Mouse (Mus musculus) liver, adult 2 months (tissue): ENCODE data around the gene Dcaf15. TPM values are rescaled to one million over a fixed set of nuclear protein-coding genes. Genes with fewer than 3 reads are reported as not detected.

ENCODE experiments used
- DNase-seq: peaks from one replicate; pipeline ENCODE4 v3.0.0-alpha.2; 2011; ENCODE audit warnings: low read depth, low spot score; ENCODE audit errors: extremely low read depth
- H3K27ac ChIP-seq: fragments of 200-500 bp; replicated peaks from 2 replicates; pipeline ENCODE4 v1.5.1; 2012; ENCODE audit warnings: low read depth, mild to moderate bottlenecking, control low read depth, inconsistent platforms, low read length; ENCODE audit not compliant: insufficient read depth
- H3K27me3 ChIP-seq: fragments of 200-500 bp; 2 replicates; pipeline ENCODE4 v1.6.1; 2012; ENCODE audit warnings: mild to moderate bottlenecking, moderate library complexity, low read length, inconsistent platforms; ENCODE audit not compliant: control insufficient read depth, insufficient read depth
- H3K36me3 ChIP-seq: fragments of 200-500 bp; 2 replicates; pipeline ENCODE4 v1.6.1; 2012; ENCODE audit warnings: low read length, inconsistent platforms; ENCODE audit not compliant: control insufficient read depth, insufficient read depth
- H3K4me1 ChIP-seq: fragments of 200-500 bp; 2 replicates; pipeline ENCODE4 v1.6.1; 2011; ENCODE audit warnings: low read length; ENCODE audit not compliant: control insufficient read depth, insufficient read depth
- H3K4me3 ChIP-seq: fragments of 200-500 bp; 2 replicates; pipeline ENCODE4 v1.5.1; 2011; ENCODE audit warnings: low read depth, mild to moderate bottlenecking, control low read depth, low read length, moderate library complexity; ENCODE audit not compliant: insufficient read depth
- H3K79me2 ChIP-seq: fragments of 200-500 bp; 2 replicates; pipeline ENCODE4 v1.6.1; 2012; ENCODE audit warnings: inconsistent platforms, mild to moderate bottlenecking, low read length, moderate library complexity; ENCODE audit not compliant: control insufficient read depth, insufficient read depth
- H3K9ac ChIP-seq: fragments of 200-500 bp; 2 replicates; pipeline ENCODE4 v1.6.1; 2012; ENCODE audit warnings: low read depth, mild to moderate bottlenecking, control low read depth, inconsistent platforms, low read length
- CTCF ChIP-seq: fragments of 200-500 bp; IDR thresholded peaks from 2 replicates; pipeline ENCODE4 v1.5.1; 2011; ENCODE audit warnings: low read depth, low read length, control low read depth
- POLR2A ChIP-seq: fragments of 200-500 bp; IDR thresholded peaks from 2 replicates; pipeline ENCODE4 v1.6.1; 2011; ENCODE audit warnings: low read length, control low read depth; ENCODE audit not compliant: insufficient read depth; ENCODE audit errors: extremely low read depth
- WGBS: fragments of 180-500 bp; shearing (Covaris S2); methylation state at CpG from one replicate; pipeline ENCODE4 v1.1.7; 2018; 5-methylcytosine and 5-hydroxymethylcytosine counted together
- polyA plus RNA-seq: library from polyadenylated mRNA; depleted of rRNA; stranded (reverse); fragments of >200 nt; gene quantifications from 2 replicates; pipeline ENCODE4 v1.2.3, GENCODE M21; 2012
- total RNA-seq: library from RNA; depleted of rRNA; stranded (reverse); fragments of >200 nt; gene quantifications from 2 replicates; pipeline ENCODE4 v1.2.3, GENCODE M21; 2014

Dcaf15 gene
- total and polyA plus RNA-seq, 2 experiments: 1.4 to 9.9 TPM

DNA sequence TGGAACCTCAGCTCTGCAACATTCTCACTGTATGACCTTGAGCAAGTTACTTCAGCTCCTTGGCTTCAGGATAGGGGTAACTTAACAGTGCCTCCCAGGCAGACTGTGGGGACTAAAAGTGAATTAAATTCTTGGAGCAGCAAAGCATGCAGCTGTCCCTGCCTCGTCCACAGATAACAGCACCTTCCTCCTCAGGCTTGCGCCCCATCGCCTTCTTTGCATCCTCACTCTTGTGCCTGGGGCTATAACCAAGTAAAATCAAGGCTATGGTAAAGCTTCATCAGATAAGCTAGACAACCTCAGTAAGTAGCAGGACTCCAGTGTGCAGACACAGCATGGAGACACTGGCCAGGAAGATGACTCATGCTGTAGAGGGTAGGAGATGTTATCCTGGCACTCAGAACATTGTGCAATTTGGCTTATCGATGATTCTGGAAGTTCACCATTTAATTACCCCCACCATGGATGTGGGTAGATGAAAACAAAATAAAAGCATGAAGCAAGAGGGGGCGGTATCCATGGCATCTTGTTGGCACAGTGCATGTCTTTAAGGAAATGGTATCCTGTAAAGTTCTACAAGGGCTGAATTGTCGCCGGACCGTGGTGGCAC, 40.2 kb upstream of the Dcaf15 start:
- peaks cover 16% of the 10 kb centered on the region for H3K36me3 ChIP-seq
- TF ChIP-seq POLR2A (no peak), CTCF (no peak)
- H3K27ac ChIP-seq: no peak overlapping the region
- no peaks in the 10 kb centered on the region for H3K79me2 ChIP-seq
- no peak overlapping the region for H3K9ac ChIP-seq
- 83% methylated on average over 8 of the region's 8 CpGs for WGBS
- H3K4me1 ChIP-seq: peaks cover 7% of the 10 kb centered on the region
- no peak overlapping the region for H3K4me3 ChIP-seq
- no peaks in the 10 kb centered on the region for H3K27me3 ChIP-seq
- DNase-seq: no peak

DNA sequence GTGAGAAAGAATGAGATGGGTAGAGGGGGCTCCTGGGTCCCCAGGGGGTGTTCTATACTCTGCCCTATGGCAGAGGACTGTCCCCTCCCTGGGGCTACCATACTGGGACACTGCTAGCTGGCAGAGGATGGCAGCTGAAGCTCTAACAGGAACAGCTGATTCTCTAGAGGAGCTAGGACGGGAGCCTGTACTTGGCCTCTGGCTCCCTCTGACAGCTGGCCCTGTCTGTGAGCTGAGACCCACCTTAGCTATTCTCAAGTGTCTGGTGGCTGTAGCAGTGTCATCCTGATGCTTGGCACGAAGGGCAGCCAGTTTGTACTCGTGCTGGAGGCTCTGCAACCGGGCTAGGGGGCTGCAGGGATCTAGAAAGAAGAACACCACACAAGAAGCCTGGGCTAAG, 36.3 kb upstream of the Dcaf15 start:
- no peak for DNase-seq
- Histone ChIP-seq H3K36me3 (peaks cover 23% of the 10 kb centered on the region), H3K27me3 (no peaks in the 10 kb centered on the region), H3K79me2 (no peaks in the 10 kb centered on the region), H3K4me1 (no peaks in the 10 kb centered on the region), H3K4me3 (no peak overlapping the region), H3K27ac (no peak overlapping the region), H3K9ac (no peak overlapping the region)
- no peak for TF ChIP-seq POLR2A
- TF ChIP-seq CTCF: no peak
- WGBS: 92% methylated on average over 4 of the region's 4 CpGs

DNA sequence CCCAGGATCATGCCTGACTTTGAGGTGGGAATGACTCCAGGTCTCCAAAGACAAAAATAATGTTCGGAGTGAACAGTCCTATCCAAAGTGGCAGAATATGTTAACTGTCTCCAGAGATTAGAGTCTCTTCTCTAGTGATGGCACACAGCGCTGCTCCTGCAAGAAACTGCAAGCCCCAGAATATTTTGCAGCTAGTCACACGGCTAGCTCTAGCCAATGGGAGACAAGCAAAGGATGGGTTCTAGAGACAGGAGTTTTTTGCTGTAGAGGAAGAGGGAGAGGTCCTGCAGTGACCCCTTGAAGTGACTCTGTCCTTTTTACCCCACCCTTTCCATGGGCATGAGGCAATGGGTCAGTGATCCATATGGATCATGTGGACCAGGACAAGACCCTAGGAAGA, 33.3 kb upstream of the Dcaf15 start:
- DNase-seq: no peak
- H3K4me1 ChIP-seq: no peaks in the 10 kb centered on the region
- H3K9ac ChIP-seq: no peak overlapping the region
- H3K27ac ChIP-seq: no peak overlapping the region
- no peaks in the 10 kb centered on the region for H3K79me2 ChIP-seq
- H3K36me3 ChIP-seq: peaks cover 24% of the 10 kb centered on the region
- no peaks in the 10 kb centered on the region for H3K27me3 ChIP-seq
- TF ChIP-seq POLR2A (no peak), CTCF (no peak)
- WGBS: 96% methylated on average over 3 of the region's 3 CpGs
- H3K4me3 ChIP-seq: no peak overlapping the region

DNA sequence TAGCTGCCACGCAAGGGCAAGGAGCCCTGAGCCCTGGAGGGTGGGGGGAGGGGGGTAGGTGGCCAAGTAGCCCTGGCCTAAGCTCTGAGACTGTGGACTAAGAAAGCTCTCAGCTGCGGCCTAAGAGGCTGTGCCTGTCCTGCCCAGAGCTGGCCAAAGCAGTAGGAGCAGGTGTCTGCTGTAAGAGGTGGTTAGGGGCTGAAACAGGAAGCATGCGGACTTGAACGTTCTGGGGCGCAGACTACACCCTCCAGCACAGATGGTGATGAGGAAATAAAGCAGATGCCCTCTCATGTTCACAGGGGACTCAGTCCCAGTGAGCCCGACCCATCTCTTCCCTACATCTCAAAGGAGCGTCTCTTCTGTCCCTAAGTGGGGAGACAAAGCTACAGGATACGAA, 27.7 kb upstream of the Dcaf15 start:
- Histone ChIP-seq H3K4me1 (no peaks in the 10 kb centered on the region), H3K79me2 (no peaks in the 10 kb centered on the region), H3K9ac (no peak overlapping the region), H3K4me3 (no peak overlapping the region), H3K36me3 (peaks cover 1% of the 10 kb centered on the region; the same call in 1 of the 2 replicates), H3K27me3 (no peaks in the 10 kb centered on the region), H3K27ac (no peak overlapping the region)
- DNase-seq: no peak
- TF ChIP-seq POLR2A (no peak), CTCF (no peak)
- 91% methylated on average over 8 of the region's 8 CpGs for WGBS

DNA sequence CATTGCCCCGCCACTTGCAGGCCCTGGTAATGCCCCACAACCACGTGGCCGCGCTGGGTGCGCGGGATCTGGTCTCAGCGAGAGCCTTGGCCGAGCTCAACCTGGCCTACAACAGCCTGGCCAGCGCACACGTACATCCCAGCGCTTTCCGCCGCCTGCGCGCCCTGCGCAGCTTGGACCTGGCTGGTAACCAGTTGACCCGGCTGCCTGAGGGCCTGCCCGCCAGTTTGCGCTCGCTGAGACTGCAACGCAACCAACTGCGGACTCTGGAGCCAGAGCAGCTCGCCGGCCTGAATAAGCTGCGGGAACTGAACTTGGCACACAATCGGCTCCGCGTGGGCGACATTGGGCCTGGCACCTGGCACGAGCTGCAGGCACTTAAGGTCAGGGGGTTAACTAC, 26.2 kb upstream of the Dcaf15 start:
- Histone ChIP-seq H3K4me3 (no peak overlapping the region), H3K9ac (no peak overlapping the region), H3K27me3 (no peaks in the 10 kb centered on the region), H3K79me2 (no peaks in the 10 kb centered on the region), H3K27ac (no peak overlapping the region), H3K4me1 (no peaks in the 10 kb centered on the region), H3K36me3 (peaks cover 1% of the 10 kb centered on the region; the same call in 1 of the 2 replicates)
- 19% methylated on average over 30 of the region's 30 CpGs for WGBS
- no peak for TF ChIP-seq POLR2A
- no peak for TF ChIP-seq CTCF
- DNase-seq: peak; percentile 59

DNA sequence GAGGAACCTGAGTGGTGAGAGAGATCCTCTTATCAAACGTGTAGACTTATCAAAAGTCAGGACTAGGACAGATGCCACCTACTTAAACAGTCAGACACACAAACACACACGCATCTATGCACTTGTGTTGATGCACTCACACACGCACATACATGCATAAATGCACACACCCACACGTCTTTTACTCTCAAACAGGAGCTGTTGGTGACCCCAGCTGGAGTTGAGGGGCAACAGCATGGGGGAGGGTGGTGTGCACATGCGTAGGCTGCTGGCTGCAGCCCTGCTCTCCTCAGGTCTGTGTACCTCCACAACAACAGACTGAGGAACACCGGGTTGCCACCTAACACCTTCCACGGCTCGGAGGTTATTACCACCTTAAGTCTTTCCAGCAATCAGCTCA, 23.7 kb upstream of the Dcaf15 start:
- TF ChIP-seq POLR2A: no peak
- TF ChIP-seq CTCF: no peak
- H3K4me1 ChIP-seq: no peaks in the 10 kb centered on the region
- H3K36me3 ChIP-seq: no peaks in the 10 kb centered on the region
- H3K9ac ChIP-seq: no peak overlapping the region
- H3K4me3 ChIP-seq: no peak overlapping the region
- WGBS: 76% methylated on average over 8 of the region's 8 CpGs
- no peaks in the 10 kb centered on the region for H3K27me3 ChIP-seq
- H3K79me2 ChIP-seq: no peaks in the 10 kb centered on the region
- no peak overlapping the region for H3K27ac ChIP-seq
- no peak for DNase-seq
